Mouse (Mus musculus): ENCODE measurements around the gene Flvcr1. TPM values are rescaled to one million over a fixed set of nuclear protein-coding genes. Genes with fewer than 3 reads are reported as not detected.
A peak's percentile ranks its signal among the peaks of the same experiment; 100 is the strongest.

Flvcr1 gene
- polyA plus RNA-seq, 1 experiment from 2014 or later: 5.6 TPM

GRCm38 (mm10) chr1:190974191-190974590, 51.8 kb downstream of the Flvcr1 start:
- Histone ChIP-seq H3K36me3 (peaks cover 61% of the 10 kb centered on the region), H3K4me1 (replicated peaks) (peaks cover 54% of the 10 kb centered on the region)

GRCm38 (mm10) chr1:190972612-190973192, 53.3 kb downstream of the Flvcr1 start:
- Histone ChIP-seq H3K9ac (0 out of 2 replicates have a peak overlapping the region, but pooled peaks have one; percentile 29), H3K36me3 (peaks cover 76% of the 10 kb centered on the region)
- ATAC-seq (ENCODE audit: low FRiP score): no peak

More at GRCm38 (mm10) chr1:190974191-190974590, 51.8 kb downstream of the Flvcr1 start:
- Histone ChIP-seq H3K27ac (no peak overlapping the region), H3K4me3 (no peak overlapping the region), H3K4me2 (no peak overlapping the region), H3K9me3 (no peaks in the 10 kb centered on the region), H3K27me3 (no peaks in the 10 kb centered on the region), H3K9ac (no peak overlapping the region)
- ATAC-seq (ENCODE audit: low FRiP score): no peak
- 95% methylated on average over 8 of the region's 8 CpGs for WGBS

DNA sequence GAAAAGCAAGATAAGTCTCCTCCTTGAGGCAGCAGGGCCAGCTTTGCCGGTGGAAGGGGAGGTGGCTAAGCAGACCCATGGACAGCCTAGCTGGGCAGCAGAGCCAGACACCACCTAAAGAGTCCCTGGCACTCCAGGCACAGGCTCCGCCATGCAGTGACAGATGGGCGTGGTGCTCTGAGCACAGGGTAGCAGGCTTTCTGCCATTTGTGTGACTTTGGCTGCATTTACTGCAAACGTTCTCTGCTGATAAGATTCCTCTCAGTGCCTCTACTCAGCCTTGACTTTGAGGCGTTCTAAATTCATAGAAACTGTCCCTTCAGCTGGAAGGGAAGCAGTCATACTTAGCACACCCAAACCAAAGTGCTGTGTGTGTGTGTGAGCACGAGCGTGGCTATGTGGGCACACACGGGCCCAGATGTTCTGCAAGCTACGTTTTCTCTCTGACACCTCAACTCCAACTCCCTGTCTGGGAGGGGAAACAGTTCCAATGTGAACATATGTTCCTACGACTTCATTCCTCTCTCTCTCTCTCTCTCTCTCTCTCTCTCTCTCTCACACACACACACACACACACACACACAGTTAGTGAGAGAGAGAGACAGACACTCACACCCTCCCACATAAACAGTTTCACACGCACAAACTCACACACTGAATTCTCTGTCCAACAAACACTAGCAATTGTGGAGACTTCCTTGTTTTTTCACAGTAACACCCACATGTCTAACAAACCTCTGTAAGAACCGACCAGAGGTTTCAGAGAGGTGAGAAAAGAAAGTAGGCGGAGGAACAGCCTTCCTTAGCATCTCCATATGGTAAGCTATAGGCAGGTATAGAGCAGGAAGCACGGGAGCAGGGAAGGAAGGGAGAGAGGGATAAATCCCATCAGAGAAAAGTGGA, 54.0 kb downstream of the Flvcr1 start:
- 90% methylated on average over 14 of the region's 14 CpGs for WGBS
- H3K4me2 ChIP-seq: no peak overlapping the region
- H3K9me3 ChIP-seq: no peaks in the 10 kb centered on the region
- no peak overlapping the region for H3K9ac ChIP-seq
- H3K27ac ChIP-seq: no peak overlapping the region
- H3K36me3 ChIP-seq: peaks cover 83% of the 10 kb centered on the region
- no peak overlapping the region for H3K4me3 ChIP-seq
- no peaks in the 10 kb centered on the region for H3K27me3 ChIP-seq
- ATAC-seq (ENCODE audit: low FRiP score): no peak
- peaks cover 45% of the 10 kb centered on the region for H3K4me1 ChIP-seq (replicated peaks)

More at GRCm38 (mm10) chr1:190972612-190973192, 53.3 kb downstream of the Flvcr1 start:
- H3K27ac ChIP-seq: no peak overlapping the region
- H3K4me2 ChIP-seq: no peak overlapping the region
- H3K4me1 ChIP-seq (replicated peaks): peaks cover 52% of the 10 kb centered on the region
- H3K27me3 ChIP-seq: no peaks in the 10 kb centered on the region
- WGBS: 70% methylated on average over 7 of the region's 7 CpGs
- no peaks in the 10 kb centered on the region for H3K9me3 ChIP-seq
- H3K4me3 ChIP-seq: no peak overlapping the region

GRCm38 (mm10) chr1:190968010-190968409, 57.9 kb downstream of the Flvcr1 start:
- ATAC-seq (ENCODE audit: low FRiP score): no peak
- no peak overlapping the region for H3K4me3 ChIP-seq

GRCm38 (mm10) chr1:190964992-190965780, 60.8 kb downstream of the Flvcr1 start:
- Histone ChIP-seq H3K4me1 (replicated peaks) (no peaks in the 10 kb centered on the region), H3K36me3 (peaks cover 98% of the 10 kb centered on the region), H3K9me3 (no peaks in the 10 kb centered on the region), H3K4me3 (no peak overlapping the region), H3K9ac (no peak overlapping the region), H3K27ac (no peak overlapping the region), H3K27me3 (no peaks in the 10 kb centered on the region), H3K4me2 (no peak overlapping the region)
- 91% methylated on average over 15 of the region's 15 CpGs for WGBS
- ATAC-seq (ENCODE audit: low FRiP score): no peak

More at GRCm38 (mm10) chr1:190968010-190968409, 57.9 kb downstream of the Flvcr1 start:
- Histone ChIP-seq H3K9ac (no peak overlapping the region), H3K27ac (no peak overlapping the region), H3K27me3 (no peaks in the 10 kb centered on the region), H3K4me1 (replicated peaks) (peaks cover 10% of the 10 kb centered on the region), H3K36me3 (peaks cover 96% of the 10 kb centered on the region), H3K4me2 (no peak overlapping the region), H3K9me3 (no peaks in the 10 kb centered on the region)
- 94% methylated on average over 7 of the region's 7 CpGs for WGBS

GRCm38 (mm10) chr1:190962760-190963159, 63.2 kb downstream of the Flvcr1 start:
- no peak overlapping the region for H3K4me3 ChIP-seq
- no peaks in the 10 kb centered on the region for H3K9me3 ChIP-seq
- no peak overlapping the region for H3K4me2 ChIP-seq
- 95% methylated on average over 3 of the region's 3 CpGs for WGBS
- H3K27ac ChIP-seq: no peak overlapping the region
- H3K27me3 ChIP-seq: no peaks in the 10 kb centered on the region
- H3K4me1 ChIP-seq (replicated peaks): no peaks in the 10 kb centered on the region
- ATAC-seq (ENCODE audit: low FRiP score): no peak
- H3K9ac ChIP-seq: no peak overlapping the region
- peaks cover 98% of the 10 kb centered on the region for H3K36me3 ChIP-seq

- Histone ChIP-seq H3K4me2 (no peak overlapping the region), H3K4me3 (no peak overlapping the region), H3K9me3 (no peaks in the 10 kb centered on the region), H3K27me3 (no peaks in the 10 kb centered on the region), H3K4me1 (replicated peaks) (no peaks in the 10 kb centered on the region), H3K36me3 (peaks cover 98% of the 10 kb centered on the region), H3K27ac (no peak overlapping the region; the same call in 1 of the 2 replicates), H3K9ac (no peak overlapping the region)
- no peak for ATAC-seq (ENCODE audit: low FRiP score)
- WGBS: 91% methylated on average over 5 of the region's 5 CpGs
Observed at GRCm38 (mm10) chr1:190958821-190959220, 67.1 kb downstream of the Flvcr1 start.

Other genes starting within 250 kb of the Flvcr1 start
- 28.6 and 29.5 TPM in 2 replicates for gene Rps6kc1, start 114.4 kb downstream of the Flvcr1 start, polyA plus RNA-seq (2015; fragmentation: Nextera tagmentation; extraction: Ambion mirVana)
- gene Angel2, start 101.0 kb downstream of the Flvcr1 start, polyA plus RNA-seq (2015; fragmentation: Nextera tagmentation; extraction: Ambion mirVana): 55.4 and 57.0 TPM in 2 replicates
- gene Vash2, start 46.9 kb downstream of the Flvcr1 start, polyA plus RNA-seq (2015; fragmentation: Nextera tagmentation; extraction: Ambion mirVana): 92.4 and 94.1 TPM in 2 replicates
- not detected in 2 replicates for gene Spata45, start 10.5 kb upstream of the Flvcr1 start, polyA plus RNA-seq (2015; fragmentation: Nextera tagmentation; extraction: Ambion mirVana)
- gene Tatdn3, start 36.8 kb upstream of the Flvcr1 start, polyA plus RNA-seq (2015; fragmentation: Nextera tagmentation; extraction: Ambion mirVana): 14.1 and 14.5 TPM in 2 replicates
- 5.0 and 5.7 TPM in 2 replicates for gene Nsl1, start 36.9 kb upstream of the Flvcr1 start, polyA plus RNA-seq (2015; fragmentation: Nextera tagmentation; extraction: Ambion mirVana)
- gene Batf3, start 71.7 kb upstream of the Flvcr1 start, polyA plus RNA-seq (2015; fragmentation: Nextera tagmentation; extraction: Ambion mirVana): 1.4 and 2.5 TPM in 2 replicates
- not detected in 2 replicates for gene Fam71a, start 138.7 kb upstream of the Flvcr1 start, polyA plus RNA-seq (2015; fragmentation: Nextera tagmentation; extraction: Ambion mirVana)
- 1.2 and 1.5 TPM in 2 replicates for gene Atf3, start 191.9 kb upstream of the Flvcr1 start, polyA plus RNA-seq (2015; fragmentation: Nextera tagmentation; extraction: Ambion mirVana)